Mouse (Mus musculus): Measurements from ENCODE around the gene Ankfn1.

Gene Ankfn1

DNA sequence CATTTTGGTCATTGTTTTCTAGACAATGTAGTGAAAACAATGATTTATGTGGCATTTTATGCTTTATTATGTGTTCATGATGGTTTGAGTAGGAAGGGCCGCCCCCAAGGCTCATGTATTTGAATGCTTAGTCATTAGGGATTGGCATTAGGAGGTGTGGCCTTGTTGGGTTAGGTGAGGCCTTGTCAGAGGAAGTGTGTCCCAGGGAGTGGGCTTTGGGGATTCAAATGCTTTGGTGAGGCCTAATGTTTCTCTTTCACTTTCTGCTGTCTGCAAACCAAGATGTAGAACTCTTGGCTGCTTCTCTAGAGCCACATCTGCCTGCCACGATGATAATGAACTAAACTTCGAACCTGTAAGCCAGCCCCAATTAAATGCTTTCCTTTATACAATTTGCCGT, 304.6 kb downstream of the Ankfn1 start:
- no peak for DNase-seq (ENCODE audit: low read depth, low spot score)

DNA sequence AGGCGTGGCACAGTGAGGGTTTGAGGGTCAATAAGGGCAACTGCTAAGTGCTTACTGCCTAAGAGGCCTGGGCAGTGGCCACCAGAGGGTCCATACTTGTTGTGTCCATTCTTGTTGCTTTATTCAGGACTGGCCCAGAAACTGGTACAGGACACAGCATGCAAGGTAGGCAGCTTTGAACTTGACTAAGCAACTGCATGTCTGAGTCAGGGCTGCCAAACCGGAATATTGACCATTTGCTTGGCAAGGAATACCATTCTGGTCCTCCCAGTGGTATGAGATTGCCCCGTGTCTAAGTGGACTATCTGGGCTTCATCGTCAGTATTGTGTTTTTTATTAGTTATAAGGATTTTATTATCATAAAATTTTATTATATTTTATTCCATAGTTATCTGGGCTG, 312.1 kb downstream of the Ankfn1 start:
- DNase-seq (ENCODE audit: low read depth, low spot score) = no peak

DNA sequence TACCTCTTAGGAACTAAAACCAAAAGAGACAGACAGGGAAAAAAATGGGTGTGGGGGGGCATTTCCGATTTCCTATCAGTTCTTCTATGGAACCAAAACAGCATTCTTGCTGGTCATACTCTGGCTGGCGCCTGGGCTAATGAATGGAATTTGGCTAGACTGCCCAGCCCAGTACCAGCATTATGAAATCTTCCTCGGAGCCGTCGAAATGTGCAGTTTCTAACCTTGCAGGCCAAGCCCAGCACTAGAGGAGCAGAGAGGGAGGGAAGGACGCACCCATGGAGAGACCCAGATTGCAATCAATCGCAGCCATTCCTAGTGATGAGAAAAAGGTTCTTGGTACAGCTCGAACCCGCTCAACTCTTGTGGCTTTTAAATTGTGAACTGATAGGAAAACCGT, 315.2 kb downstream of the Ankfn1 start:
- DNase-seq (ENCODE audit: low read depth, low spot score) = no peak

DNA sequence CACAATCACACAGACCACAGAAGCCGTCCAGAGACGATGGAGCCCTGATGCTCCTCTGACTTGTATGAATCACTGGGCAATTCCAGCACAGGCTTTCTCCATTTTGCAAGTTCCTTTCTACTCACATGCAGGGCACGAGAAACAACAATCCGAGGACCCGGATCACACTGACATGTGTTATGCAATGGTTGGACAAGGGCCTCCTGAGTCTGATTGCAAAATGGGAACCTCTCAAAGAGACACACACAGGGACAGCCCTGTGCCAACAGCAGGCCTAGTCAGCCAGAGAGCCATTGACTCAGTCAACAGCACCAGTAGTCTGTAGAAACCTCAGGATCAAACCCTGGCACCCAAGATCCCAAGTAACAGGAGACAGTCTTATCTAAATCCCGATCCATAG, 318.0 kb downstream of the Ankfn1 start:
- DNase-seq (ENCODE audit: low read depth, low spot score) = no peak

DNA sequence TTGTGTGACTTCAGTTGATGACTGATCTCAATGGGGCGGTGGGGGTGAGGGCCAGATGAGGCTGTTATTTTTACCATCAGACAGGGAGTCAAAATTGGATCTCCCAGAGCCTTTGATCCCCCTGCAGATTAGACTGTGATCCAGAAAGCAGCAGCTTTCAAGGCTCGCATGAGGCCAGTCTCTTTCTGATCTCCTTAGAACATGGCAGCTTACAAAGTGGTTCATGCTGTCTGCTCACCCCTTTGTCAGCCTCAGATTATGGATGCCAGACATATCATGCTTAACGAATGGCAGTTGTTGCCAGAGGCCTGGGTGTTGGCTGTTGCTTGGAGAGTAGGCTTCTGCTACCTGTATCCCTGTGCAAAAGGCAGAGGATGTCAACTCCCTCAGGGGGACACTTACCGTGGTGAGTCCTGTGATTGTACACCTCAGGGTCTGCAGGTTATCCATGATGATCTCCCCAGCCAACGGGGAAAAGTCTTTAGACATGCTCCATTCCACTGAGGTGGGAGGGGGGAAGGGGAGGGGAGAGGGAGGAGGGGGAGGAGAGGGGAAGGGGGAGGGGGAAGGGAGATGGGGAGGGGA, 321.7 kb downstream of the Ankfn1 start:
- DNase-seq (ENCODE audit: low read depth, low spot score) = no peak

DNA sequence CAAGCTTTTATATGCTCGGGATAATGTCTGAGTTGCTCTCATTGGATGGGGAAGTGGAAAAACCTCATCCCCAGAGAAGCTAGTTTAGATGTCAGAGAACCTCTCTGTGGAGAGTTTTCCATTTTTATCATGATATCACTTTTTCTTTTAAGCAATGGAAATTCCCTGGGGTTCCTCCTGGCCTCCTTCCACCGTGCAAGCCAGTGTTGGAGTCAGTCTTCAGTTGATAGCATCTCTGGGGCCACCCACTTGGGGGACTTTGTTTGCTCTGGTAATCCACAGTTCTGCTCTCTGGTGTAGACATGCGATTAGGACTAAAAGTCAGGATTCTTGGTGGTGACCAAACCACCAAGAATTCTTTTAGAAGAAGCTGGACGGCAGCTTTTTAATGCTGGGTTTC, 322.8 kb downstream of the Ankfn1 start:
- no peak for DNase-seq (ENCODE audit: low read depth, low spot score)

DNA sequence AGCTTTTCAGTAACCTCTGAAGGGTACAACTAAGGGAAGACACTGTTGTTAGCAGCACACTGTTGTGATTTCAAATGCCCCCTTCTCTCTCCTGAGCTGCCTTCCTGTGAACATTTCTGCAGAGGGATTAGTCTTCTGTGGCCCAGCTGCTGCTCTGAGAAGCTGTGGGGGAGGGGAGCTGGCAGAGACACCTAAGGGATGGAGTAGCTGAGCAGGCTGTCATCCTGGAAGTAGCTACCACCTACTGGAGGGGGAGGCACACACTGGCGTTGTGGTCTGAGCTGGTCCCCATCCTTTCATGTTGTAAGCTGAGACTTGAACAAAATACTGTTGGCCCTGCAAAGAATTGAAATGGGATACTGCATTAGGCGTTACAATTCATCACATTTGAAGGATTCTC, 324.6 kb downstream of the Ankfn1 start:
- no peak for DNase-seq (ENCODE audit: low read depth, low spot score)

DNA sequence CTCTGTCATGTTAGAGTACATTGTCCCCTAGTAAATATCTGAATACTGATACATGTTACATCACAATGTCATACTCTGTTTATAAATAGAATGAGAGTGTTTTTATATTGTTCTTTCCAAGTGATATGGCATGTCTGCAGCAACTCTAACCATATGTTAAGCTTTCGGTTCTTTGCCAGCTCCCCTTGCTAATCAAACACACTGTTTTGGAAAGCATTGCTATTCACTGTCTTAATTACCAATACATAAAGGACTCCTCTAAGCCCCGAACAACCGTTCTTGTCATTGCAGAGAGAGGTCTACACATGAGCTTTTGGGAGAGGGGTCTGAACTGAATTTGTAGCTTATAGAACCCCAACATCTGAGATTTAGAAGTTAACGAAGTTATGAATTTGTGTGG, 327.0 kb downstream of the Ankfn1 start:
- no peak for DNase-seq (ENCODE audit: low read depth, low spot score)

DNA sequence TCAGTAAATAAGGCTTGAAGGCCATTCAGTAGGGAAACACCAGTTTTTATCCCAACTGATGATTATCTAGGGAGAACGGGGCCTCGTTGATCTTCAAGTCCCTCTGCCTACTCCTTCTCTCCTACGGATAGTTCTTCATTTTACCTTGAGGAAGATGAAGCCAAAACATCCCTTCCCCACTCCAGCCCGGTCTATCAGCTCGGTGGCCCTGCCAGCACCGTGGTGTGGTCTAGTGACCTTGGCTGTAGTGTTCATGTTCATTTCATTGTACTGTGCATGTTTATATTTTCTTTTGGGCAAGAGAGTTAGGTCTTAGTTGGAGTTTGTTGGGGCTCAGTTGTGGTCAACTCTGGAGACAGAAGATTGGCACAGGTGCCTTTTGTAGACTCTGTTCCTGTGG, 328.5 kb downstream of the Ankfn1 start:
- DNase-seq (ENCODE audit: low read depth, low spot score) = no peak

DNA sequence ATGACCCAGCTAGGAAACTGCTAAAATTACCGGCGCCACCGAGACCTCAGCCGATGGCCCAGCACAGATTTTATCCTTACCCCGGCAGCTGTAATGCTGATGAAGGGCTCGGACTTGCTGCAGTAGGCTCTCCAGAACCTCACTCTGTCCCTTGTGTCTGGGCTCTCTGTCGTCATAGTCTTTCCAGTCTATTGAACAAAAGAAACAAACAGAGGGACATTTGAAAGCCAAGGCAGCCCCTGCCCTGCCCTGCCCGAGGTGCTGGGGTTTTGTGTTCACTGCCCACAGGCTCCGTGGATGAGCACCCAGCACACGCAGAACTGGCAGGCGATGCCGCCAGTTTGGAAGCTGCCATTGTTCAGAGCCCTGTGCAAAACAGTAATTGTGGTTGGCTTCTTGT, 330.0 kb downstream of the Ankfn1 start:
- no peak for DNase-seq (ENCODE audit: low read depth, low spot score)

DNA sequence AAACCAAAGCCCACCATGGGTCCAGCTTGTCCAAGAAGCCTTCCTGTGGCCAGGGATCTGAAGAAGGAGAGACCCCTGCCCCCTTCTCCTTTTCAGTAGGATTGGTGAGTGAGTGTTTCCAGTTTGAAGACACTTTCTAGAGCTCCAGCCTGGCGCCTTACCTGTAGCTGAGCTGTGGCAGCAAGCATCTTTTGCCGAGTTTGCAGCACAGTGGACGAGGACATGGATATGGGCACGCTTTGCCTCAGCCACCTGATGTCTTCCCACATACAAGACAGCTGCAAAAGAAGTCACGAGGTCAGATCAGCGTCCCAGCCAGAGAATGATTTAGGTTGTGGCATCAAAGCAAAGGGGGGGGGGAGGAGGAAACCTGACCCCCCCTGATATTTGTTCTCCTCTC, 336.9 kb downstream of the Ankfn1 start:
- no peak for DNase-seq (ENCODE audit: low read depth, low spot score)

DNA sequence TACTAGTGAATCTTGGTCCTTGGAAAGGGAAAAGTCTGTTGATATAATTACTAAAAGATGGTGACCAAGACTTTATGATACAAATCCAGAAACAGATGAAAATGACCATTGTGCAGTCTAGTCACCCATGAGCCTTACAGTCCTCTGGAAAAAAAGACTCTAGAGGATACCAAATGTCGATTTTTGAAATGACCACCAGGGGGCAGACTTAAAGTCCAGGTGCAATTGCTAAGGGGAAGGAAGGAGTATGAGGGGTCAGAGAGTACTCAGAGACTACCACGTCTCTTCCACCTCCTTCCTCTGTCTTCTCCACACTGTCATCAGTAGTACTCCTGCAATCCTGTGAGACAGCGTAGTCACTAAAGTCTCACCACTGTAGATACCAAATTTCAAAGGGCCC, 353.1 kb downstream of the Ankfn1 start:
- DNase-seq (ENCODE audit: low read depth, low spot score) = peak; percentile 45

DNA sequence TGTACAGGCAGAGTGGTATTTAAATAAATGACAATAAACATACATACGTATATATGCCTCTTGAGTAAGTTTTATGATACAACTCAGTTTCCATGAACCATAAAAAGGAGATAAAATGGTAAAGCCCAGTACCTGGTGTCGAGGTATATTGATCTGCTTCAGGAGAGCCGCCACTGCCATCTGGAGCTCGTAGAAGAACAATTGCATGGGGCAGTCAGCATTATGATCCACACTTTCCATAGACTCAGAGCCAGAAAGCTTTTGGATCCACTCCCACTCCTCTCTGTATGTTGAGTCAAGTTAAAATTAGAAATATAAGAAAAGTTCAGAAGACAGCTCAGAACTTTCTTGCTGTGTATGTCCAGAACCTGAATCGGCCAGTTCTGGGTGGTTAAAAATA, 354.8 kb downstream of the Ankfn1 start:
- DNase-seq (ENCODE audit: low read depth, low spot score) = no peak

DNA sequence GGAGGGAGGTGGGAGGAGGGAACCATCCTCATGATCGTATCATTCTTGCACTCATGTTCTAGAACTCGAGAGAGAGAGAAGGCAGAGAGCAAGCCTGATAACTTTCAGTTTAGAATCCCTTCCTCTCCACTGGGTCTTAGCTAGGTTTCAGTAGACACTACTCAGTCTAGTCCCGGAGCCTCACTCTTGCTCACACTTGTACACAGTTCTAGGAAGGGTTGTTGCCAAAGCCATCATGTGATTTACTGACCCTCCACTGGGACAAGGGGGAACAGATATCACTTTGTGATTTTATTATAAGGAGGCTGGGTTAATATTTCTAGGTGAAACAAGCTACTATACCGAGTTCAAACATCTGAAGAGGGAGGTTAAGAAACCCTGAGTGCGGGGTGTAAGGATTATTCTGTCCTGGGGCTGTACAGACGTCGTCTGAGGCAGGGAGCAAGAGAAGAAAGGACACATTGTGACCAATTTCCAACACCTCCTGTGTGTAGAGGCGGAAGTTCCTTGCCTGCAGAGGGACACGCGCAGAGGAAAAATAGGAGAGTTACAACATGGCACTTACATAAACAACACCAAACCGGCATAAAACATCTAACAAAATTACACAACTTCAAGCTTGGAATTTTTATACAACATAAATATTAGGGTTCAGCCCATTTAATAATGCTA, 356.6 kb downstream of the Ankfn1 start:
- DNase-seq (ENCODE audit: low read depth, low spot score) = no peak

DNA sequence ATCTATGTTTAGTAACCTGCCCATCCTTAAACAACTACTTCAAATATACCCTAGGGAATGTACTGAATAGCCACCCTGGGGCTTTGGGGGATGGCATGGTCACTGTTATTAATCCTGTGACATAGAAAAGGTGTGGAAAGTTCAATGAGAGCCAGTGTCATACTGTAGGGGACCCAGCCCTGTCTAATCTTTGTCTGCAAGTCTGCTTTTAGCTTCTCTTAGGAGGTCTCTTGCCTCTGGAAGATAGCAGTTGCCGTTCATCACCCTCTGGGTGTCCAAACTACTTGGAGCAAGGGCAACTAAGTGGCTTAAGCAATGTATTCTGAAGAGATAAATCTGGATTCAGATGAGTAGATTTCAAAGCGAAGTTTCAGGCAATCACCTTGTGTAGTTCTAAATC, 357.6 kb downstream of the Ankfn1 start:
- DNase-seq (ENCODE audit: low read depth, low spot score) = no peak

DNA sequence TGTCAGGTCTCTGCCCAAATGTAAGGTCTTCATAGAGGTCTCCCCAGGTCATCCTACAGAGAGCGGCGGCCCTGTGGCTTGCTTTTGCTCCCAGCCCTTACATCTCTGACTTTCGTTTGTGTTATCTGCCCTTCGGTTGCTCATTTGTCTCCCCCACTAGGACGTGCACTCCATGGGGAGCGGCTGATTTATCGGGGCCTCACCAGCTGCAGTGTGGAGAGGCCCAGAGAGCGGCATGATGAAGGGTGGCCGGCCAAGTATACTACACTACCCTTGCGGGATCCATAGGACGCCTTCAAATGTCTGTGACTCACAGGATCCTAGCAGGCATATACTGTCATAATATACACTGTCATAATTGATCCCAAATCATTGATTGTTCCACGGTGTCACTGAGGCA, 358.8 kb downstream of the Ankfn1 start:
- DNase-seq (ENCODE audit: low read depth, low spot score) = no peak

DNA sequence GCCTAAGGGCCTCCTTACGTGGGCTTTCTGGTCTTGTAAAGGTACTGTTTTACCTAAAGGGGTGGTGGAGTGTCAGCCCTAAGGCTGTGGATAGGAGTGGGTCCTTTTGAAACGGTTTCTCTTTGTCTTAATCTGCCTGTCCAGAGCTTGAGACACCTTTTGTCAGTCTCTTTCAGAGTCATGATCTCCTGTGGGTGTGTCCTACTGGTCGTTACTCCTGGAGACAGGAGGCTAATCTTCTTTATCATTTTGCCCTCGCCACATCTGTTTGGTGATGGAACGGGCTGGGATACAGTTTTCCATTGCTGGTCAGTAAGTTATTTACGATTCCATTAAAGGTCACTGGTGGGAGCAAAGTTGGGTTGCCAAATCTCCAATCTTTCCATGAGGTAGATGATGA, 360.7 kb downstream of the Ankfn1 start:
- DNase-seq (ENCODE audit: low read depth, low spot score) = no peak

DNA sequence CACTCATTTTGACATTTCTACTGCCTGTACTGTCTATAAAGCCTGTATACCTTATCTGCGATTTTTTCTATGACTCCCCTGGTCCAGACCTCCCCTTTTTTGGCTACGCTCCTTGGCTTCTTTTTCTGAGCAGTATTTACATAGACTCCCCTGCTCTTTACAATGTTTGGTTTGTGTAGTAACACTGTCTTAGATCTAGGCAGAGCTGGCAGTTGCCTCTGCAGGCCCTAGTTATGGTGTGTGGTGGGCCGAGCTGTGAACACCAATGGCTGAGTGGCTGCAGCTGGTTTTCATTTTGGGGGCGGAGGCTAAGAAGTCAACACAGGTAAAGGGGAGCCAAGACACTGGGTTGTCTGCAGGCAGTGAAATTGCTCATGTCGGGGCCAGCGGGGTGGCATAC, 368.7 kb downstream of the Ankfn1 start:
- DNase-seq (ENCODE audit: low read depth, low spot score) = no peak

DNA sequence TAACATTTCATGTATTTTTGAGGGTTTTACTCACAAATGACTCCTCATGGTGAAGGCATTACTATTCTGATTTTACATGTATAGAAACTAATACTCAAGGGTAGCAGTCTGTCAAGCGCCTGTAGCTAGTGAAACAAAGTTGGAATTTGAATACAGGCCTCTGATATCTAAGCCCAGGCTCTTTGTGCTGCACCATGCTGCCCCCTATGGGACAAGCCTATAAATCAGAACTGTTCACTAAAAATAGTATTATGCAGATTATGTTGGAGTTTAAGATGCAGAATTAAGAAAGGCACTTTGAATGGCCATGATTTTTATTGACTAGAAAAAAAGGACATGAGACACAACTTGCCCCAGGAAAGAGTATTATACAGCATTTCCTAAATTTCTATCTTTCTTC, 373.0 kb downstream of the Ankfn1 start:
- DNase-seq (ENCODE audit: low read depth, low spot score) = no peak

DNA sequence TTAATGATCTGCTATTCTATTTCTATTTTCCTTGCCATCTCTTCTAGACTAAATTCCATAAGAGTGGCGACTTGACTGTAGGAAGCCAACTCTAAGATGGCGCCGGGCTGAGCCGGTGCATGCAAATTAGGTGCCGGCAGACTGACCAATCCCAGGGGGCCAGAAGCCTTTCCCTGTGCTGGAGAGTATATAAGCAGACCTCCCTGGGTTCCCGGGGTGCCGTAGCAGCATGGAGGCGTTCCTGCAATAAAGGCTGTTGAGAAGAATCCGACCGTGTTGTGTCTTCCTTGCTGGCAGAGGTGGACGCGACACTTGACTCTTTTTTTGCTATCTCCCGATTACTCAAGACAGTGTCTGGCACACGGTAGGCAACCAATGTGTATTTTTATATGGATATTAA, 374.0 kb downstream of the Ankfn1 start:
- no peak for DNase-seq (ENCODE audit: low read depth, low spot score)

DNA sequence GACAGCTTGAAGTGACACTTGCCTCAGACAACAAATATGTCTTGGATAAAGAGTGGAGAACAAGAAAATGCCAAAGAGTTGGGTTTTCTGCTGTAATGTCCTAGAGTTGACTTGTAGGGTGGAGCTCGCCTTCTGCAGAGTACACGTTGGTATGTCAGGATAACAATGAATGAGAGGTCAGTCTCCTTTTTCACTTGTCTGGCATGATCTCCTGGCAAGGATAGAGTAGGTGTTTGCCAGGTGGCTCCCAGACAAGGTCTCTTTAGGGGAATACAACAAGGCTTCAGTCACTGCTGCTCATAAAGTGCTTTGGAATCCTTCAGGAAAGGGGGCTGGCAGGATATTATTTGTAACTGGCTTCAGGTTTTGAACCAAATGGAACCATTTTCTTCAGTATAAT, 388.6 kb downstream of the Ankfn1 start:
- no peak for DNase-seq (ENCODE audit: low read depth, low spot score)

DNA sequence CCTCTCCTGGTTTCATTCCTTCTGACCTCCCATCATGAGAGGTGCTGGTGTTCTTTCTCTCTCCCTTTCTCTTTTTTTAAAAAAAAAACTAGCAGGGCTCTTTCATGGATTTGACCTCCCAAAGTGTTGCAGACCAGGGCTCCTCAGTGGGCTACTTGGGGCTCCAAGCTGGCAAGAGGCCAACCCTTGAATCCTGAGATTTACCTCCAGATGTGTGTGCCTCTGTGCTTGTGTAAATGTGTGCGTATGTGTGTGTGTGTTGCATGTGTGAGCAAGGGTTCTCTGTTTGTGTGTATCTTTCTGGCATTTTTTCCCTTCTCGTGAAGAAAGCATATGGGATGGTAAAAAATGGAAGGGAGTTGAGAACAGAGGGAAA, 394.8 kb downstream of the Ankfn1 start:
- DNase-seq (ENCODE audit: low read depth, low spot score) = no peak

DNA sequence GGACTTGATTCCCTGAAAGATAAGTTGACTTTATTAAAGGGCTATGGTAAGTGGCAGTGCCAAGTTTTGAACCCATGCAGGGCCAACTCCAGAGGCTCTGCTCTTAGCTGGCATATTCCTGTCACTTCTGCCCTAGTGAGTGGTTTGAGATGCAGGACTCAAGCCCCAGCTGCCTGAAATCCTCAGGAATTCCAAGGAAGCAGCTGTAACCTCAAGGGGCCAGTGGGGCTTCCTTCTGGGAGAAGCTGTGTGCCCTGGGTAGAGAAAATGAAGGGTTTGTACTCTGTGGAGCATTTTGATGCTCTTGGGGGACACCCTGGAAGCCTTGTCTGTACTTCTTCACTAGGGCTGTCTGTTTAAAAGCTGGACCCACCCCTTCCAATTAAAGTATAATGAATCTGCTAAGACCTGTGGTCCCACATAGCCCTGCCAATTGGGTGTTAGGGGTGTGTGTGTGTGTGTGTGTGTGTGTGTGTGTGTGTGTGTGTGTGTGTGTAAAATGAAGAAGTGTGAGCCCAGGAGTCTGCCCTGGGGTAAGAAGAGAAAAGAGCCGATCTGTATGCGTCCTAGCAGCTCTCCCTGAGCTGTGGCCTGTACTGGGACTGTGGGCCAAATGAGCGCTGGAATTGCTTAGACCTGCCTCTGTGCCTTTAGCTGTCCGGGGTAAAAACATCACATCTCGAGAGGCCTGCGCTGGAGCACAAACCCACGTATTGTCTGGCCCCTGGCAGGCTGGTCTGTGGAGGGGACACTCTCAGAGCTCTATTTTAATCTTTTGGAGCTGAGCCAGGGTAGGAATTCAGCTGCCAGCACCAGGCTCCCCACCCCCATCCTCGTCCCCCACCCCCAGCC, 395.4 kb downstream of the Ankfn1 start:
- no peak for DNase-seq (ENCODE audit: low read depth, low spot score)

All from ES-CJ7 (cell line).